Mouse (Mus musculus) olfactory bulb, adult 2 months (tissue): ENCODE measurements around the gene Fam241b. TPM values are rescaled to one million over a fixed set of nuclear protein-coding genes. Genes with fewer than 3 reads are reported as not detected.

Experiments used
- H3K27ac ChIP-seq: fragments of 200-500 bp; 2 replicates; pipeline ENCODE4 v1.5.1; 2012; ENCODE audit warnings: low read depth, low read length; ENCODE audit not compliant: insufficient read depth
- H3K4me1 ChIP-seq: fragments of 200-500 bp; 2 replicates; pipeline ENCODE4 v1.6.1; 2012; ENCODE audit warnings: low read length; ENCODE audit not compliant: control insufficient read depth, insufficient read depth
- H3K4me3 ChIP-seq: fragments of 200-500 bp; 2 replicates; pipeline ENCODE4 v1.5.1; 2012; ENCODE audit warnings: mild to moderate bottlenecking, low read depth, low read length, moderate library complexity; ENCODE audit not compliant: insufficient read depth
- CTCF ChIP-seq: fragments of 200-500 bp; IDR thresholded peaks from 2 replicates; pipeline ENCODE4 v1.5.1; 2012; ENCODE audit warnings: low read depth, mild to moderate bottlenecking, low read length, moderate library complexity; ENCODE audit not compliant: insufficient read depth
- POLR2A ChIP-seq: fragments of 200-500 bp; IDR thresholded peaks from 2 replicates; pipeline ENCODE4 v1.6.1; 2012; ENCODE audit warnings: mild to moderate bottlenecking, low read depth, low read length, moderate library complexity; ENCODE audit not compliant: insufficient read depth
- WGBS: fragments of 180-500 bp; shearing (Covaris S2); methylation state at CpG from one replicate; pipeline ENCODE4 v1.1.7; 2018; 5-methylcytosine and 5-hydroxymethylcytosine counted together
- polyA plus RNA-seq: library from polyadenylated mRNA; stranded (reverse); fragments of >200 nt; gene quantifications from 2 replicates; pipeline ENCODE4 v1.2.4, GENCODE M21; 2012; ENCODE audit warnings: low replicate concordance; ENCODE audit not compliant: missing spikeins, insufficient read depth, insufficient read length

Fam241b gene
- polyA plus RNA-seq: not detected in 2 replicates

DNA sequence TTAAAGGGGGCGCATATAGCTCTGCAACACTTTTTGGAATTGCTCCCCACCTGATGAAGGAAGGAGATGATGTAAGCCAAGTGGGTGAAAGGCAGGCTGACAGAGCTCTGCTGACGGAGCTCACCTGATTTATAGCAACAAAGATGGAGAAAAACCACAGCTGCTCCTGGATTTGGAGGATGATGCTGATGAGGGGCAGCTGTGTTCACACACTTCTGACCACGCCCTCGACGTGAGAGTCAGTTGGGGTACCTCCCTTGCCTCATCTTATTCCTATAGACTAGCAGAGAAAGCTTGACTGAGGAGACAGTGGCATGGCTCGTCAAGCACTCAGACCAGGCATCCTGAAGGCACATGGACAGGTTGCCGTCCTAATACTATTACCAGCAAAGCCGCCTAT, at the start of gene Fam241b:
Gene Fam241b, minus strand, starts transcription at position 101 of the 400 bp plus-strand sequence.
- no peaks in the 10 kb centered on the region for H3K4me1 ChIP-seq
- no peak for TF ChIP-seq CTCF
- no peak for TF ChIP-seq POLR2A
- 70% methylated on average over 8 of the region's 8 CpGs for WGBS
- H3K27ac ChIP-seq: no peak within 1 kb of the TSS
- no peak within 1 kb of the TSS for H3K4me3 ChIP-seq

DNA sequence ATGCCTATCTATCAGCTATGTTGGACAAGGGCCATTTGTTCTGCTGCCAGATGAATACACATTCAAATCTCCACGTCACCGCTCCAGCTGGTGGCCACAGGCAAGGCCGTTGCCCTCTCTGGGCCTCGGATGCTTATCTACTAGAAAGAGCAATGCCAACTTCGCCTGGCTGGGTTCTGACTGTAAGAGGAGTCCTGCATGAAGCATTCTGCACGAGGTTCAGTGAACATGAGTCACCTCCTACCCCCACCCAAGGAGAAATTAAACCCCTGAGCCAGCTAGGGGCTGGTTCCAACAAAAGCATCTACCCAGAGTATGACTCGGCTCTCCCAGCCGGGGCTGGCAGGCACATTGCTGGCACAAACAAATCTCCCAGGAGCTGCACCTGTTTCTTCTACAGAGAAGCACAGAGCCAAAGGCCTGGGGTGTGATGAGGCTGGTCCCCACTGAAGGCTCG, 49.0 kb upstream of the Fam241b start:
- no peak for TF ChIP-seq CTCF
- no peak for TF ChIP-seq POLR2A
- 21% methylated on average over 9 of the region's 9 CpGs for WGBS
- H3K4me1 ChIP-seq: peaks cover 47% of the 10 kb centered on the region
- peak overlapping the region; percentile 93 for H3K27ac ChIP-seq
- no peak overlapping the region for H3K4me3 ChIP-seq

DNA sequence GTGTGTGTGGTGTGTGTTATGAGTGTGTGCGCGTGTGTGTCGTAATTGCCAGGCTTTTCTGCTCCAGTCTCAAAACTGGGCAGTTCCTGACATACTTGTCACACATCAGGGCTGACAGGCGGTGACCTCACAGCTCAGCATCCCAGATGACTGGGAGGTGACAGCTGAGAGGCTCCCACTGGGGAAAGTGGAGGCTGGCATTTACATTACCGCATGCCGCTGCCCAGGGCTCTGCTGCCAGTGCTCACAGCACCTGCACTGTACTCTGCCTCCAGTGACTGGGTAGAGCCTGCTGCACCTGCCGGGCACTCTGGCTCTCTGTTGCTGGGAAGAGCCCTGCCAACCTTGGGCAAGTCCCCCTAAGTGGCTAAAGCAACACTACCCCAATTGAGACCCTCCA, 47.1 kb upstream of the Fam241b start:
- Histone ChIP-seq H3K27ac (no peak overlapping the region), H3K4me1 (peaks cover 47% of the 10 kb centered on the region)
- WGBS: 87% methylated on average over 7 of the region's 7 CpGs

DNA sequence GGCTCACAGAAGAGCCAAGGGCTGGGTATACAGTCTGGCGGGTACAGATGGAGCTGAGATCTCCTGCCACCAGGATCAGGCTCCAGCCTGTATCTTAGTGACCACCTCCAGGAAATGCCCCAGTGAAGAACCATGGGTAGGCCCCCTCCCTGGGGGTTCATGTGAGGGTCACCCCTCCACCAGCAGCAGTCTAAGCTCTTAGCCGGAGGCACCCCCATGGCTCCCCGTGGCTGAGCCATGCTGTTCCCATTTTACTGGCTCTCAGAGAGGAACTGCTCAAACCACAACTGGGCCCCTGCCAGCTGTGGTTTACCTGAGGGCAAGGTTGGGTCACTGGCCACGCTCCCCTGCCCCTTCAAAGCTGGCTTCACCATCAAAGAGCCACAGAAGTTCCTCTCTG, 46.2 kb upstream of the Fam241b start:
- no peak for TF ChIP-seq CTCF
- no peak overlapping the region for H3K27ac ChIP-seq
- no peak overlapping the region for H3K4me3 ChIP-seq
- 89% methylated on average over 4 of the region's 4 CpGs for WGBS
- peaks cover 38% of the 10 kb centered on the region for H3K4me1 ChIP-seq

More for the DNA sequence above, 47.1 kb upstream of the Fam241b start:
- no peak overlapping the region for H3K4me3 ChIP-seq
- TF ChIP-seq CTCF (no peak), POLR2A (no peak)

DNA sequence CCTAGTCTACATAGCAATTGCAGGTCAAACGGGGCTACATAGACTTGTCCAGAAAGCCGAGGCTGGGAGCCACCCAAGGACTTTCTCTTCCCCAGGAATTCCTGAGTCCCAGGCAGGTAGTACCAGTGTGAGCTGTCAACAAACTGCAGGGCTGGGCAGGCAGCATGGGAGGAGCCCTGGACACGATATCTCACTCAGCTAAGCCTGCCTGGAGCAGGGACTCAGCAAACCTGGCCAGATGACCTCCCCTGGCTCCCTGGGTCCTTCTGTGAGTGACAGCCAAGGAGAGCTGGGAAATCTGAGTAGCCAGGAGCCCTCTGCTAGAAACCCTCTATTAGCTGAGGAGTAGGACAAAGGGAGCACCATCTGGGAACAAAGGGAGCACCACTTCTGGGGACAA, 45.6 kb upstream of the Fam241b start:
- WGBS: 86% methylated on average over 3 of the region's 3 CpGs
- Histone ChIP-seq H3K27ac (no peak overlapping the region), H3K4me3 (no peak overlapping the region), H3K4me1 (peaks cover 32% of the 10 kb centered on the region)
- no peak for TF ChIP-seq CTCF
- no peak for TF ChIP-seq POLR2A

DNA sequence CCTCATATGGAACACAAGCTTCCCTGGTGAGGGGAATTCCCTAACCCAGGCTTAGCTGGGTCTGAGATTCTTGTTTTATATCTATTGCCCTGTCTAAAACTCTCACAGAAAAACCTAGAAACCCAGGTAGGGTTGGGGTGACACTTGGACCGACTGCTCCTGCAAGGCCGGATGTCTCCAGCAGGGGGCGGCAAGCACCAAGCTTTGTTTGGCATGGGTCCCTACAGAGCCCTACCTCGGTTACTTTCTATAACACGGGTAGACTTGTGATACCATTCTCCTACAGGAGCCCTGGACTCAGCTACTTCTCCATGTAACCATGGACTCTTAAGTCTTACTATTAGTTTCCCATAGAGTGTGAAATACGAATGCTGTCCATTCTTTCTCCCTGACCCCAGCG, 43.2 kb upstream of the Fam241b start:
- Histone ChIP-seq H3K27ac (no peak overlapping the region), H3K4me3 (no peak overlapping the region), H3K4me1 (peaks cover 11% of the 10 kb centered on the region)
- TF ChIP-seq CTCF: peak; percentile 88
- TF ChIP-seq POLR2A: no peak
- 18% methylated on average over 7 of the region's 7 CpGs for WGBS

DNA sequence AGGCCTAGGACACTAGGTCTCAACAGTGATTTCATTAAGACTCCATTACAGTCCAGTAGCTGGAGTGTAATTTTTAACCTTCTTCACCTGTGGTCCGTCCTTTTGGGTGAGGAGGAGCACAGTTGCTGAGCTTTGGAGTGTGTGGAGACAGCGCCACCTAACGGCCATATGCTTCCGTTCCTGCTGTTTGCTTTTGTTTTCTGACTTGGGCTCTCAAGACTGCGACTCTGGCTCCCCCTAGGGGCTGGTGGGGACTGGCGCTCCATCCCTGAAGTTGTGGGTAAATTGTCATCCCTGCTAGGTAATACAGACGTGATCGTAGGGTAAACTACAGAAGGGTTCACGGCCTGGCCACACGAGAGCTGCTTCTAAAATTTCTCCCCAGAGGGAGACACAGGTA, 39.3 kb upstream of the Fam241b start:
- Histone ChIP-seq H3K4me1 (no peaks in the 10 kb centered on the region), H3K4me3 (no peak overlapping the region), H3K27ac (no peak overlapping the region)
- TF ChIP-seq CTCF: peak; percentile 99
- no peak for TF ChIP-seq POLR2A
- WGBS: 3% methylated on average over 10 of the region's 10 CpGs

DNA sequence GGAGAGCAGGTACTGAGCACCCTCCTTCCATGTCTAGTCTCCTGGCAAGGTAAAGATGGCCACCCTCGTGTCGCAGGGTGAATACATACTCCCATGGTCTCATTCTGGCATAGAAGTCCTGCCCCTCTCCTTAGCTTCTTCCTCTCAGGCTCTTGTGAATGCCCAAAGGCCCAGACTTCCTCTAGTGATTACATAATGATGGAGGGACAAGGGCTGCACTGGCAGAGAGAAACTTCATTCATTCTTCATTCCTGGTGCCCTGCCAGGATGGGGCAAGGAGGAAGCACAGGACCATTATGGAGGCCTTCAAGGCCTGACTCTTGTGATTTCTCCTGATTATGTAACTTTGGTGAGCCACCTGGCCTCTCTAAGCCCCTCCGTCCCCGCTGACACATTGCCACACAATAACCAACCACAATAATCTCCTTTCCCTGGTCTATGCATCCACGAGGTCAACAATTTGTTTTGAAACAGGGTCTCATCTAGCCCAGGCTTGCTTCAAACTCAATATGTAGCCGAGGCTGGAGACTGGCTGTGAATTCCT, 38.8 kb upstream of the Fam241b start:
- Histone ChIP-seq H3K4me3 (no peak overlapping the region), H3K4me1 (no peaks in the 10 kb centered on the region), H3K27ac (no peak overlapping the region)
- 72% methylated on average over 6 of the region's 6 CpGs for WGBS
- TF ChIP-seq POLR2A (no peak), CTCF (no peak)

DNA sequence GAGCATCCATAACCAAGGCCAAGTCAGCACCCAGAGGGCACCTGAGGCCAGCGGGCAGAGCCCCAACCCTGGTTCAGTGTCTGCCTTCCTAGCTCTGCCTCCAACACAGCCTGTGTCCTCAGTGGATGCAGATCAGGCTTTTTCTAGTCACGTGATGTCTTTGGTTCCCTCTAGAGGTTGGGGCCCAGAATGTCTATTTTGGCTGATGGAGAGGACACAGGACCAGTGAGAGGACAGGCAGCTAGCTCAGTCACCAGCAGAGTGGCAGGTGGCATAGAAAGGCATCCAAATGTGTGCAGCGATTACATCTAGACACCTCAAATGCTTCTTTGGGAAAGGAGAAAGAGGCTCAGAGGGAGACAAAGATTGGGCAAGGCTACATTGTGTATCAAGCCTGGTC, 38.0 kb upstream of the Fam241b start:
- TF ChIP-seq POLR2A (no peak), CTCF (no peak)
- Histone ChIP-seq H3K4me1 (no peaks in the 10 kb centered on the region), H3K27ac (no peak overlapping the region), H3K4me3 (no peak overlapping the region)
- 63% methylated on average over 3 of the region's 3 CpGs for WGBS

DNA sequence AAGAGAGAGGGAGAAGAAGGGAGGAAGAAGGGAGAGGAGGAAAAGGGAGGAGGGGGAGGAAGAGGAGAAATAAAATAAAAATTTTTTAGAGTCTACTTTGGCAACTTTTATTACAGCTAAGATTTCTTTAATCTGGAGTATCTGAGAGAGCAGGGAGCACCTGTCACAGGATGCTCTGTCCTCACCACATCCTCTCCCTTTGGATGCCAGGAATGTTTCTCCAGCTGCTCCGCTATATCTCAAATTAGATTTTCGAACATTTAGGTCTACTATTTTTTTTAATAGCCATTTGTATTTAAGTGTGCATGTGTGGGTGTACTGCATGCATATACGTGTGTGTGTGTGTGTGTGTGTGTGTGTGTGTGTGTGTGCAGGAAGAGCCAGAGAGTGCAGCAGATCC, 36.2 kb upstream of the Fam241b start:
- no peak overlapping the region for H3K4me3 ChIP-seq

More for the DNA sequence above, 36.2 kb upstream of the Fam241b start:
- TF ChIP-seq CTCF (no peak), POLR2A (no peak)
- WGBS: 64% methylated on average over 3 of the region's 3 CpGs
- Histone ChIP-seq H3K27ac (no peak overlapping the region), H3K4me1 (no peaks in the 10 kb centered on the region)
